Mouse (Mus musculus): Measurements from ENCODE around the gene Zp1. TPM values are rescaled to one million over a fixed set of nuclear protein-coding genes. Genes with fewer than 3 reads are reported as not detected.

Zp1 gene
- polyA plus RNA-seq, 1 experiment from 2014 or later = not detected

- H3K4me2 ChIP-seq (replicated peaks) = peak overlapping the region; percentile 65
- H3K27ac ChIP-seq = peak overlapping the region; percentile 92
- H3K4me3 ChIP-seq (replicated peaks) = peak overlapping the region; percentile 78
- H3K9ac ChIP-seq = peak overlapping the region; percentile 73
- H3K36me3 ChIP-seq = peaks cover 19% of the 10 kb centered on the region
- peaks cover 7% of the 10 kb centered on the region; the same call in 1 of the 2 replicates for H3K4me1 ChIP-seq (replicated peaks)
- no peaks in the 10 kb centered on the region for H3K27me3 ChIP-seq (replicated peaks)
- peak; percentile 2; the same call in 1 of the 2 replicates for ATAC-seq
- WGBS = under 1% methylated on average over 16 of the region's 16 CpGs
- H3K9me3 ChIP-seq = no peaks in the 10 kb centered on the region
Measured at GRCm38 (mm10) chr19:10895708-10896107, 24.7 kb downstream of the Zp1 start.

GRCm38 (mm10) chr19:10895016-10895528 lies 25.4 kb downstream of the Zp1 start, which contains the start of gene Prpf19:
Prpf19 (plus strand) TSS chr19:10895231.
- peak within 1 kb of the TSS; percentile 92 for H3K27ac ChIP-seq
- peak within 1 kb of the TSS; percentile 73 for H3K9ac ChIP-seq
- peak within 1 kb of the TSS; percentile 78 for H3K4me3 ChIP-seq (replicated peaks)
- ATAC-seq = peak; percentile 97
- no peaks in the 10 kb centered on the region for H3K9me3 ChIP-seq
- H3K36me3 ChIP-seq = peaks cover 12% of the 10 kb centered on the region; the same call in 1 of the 2 replicates
- H3K4me1 ChIP-seq (replicated peaks) = peaks cover 7% of the 10 kb centered on the region; the same call in 1 of the 2 replicates
- H3K27me3 ChIP-seq (replicated peaks) = no peaks in the 10 kb centered on the region
- H3K4me2 ChIP-seq (replicated peaks) = peak within 1 kb of the TSS; percentile 65
- WGBS = 0% methylated on average over 43 of the region's 43 CpGs

GRCm38 (mm10) chr19:10892201-10892600 lies 28.2 kb downstream of the Zp1 start:
- H3K9ac ChIP-seq = no peak overlapping the region
- no peak overlapping the region for H3K4me3 ChIP-seq (replicated peaks)
- no peak overlapping the region for H3K4me2 ChIP-seq (replicated peaks)
- no peak overlapping the region for H3K27ac ChIP-seq
- no peak for ATAC-seq
- 81% methylated on average over 3 of the region's 3 CpGs for WGBS
- no peaks in the 10 kb centered on the region for H3K36me3 ChIP-seq
- H3K9me3 ChIP-seq = no peaks in the 10 kb centered on the region
- H3K27me3 ChIP-seq (replicated peaks) = no peaks in the 10 kb centered on the region
- peaks cover 7% of the 10 kb centered on the region; the same call in 1 of the 2 replicates for H3K4me1 ChIP-seq (replicated peaks)

GRCm38 (mm10) chr19:10881426-10882154 lies 38.8 kb downstream of the Zp1 start, which contains the start of gene Tmem109:
Tmem109 (minus strand) TSS chr19:10882001.
- peak; percentile 93 for ATAC-seq
- WGBS = under 1% methylated on average over 49 of the region's 49 CpGs
- Histone ChIP-seq H3K27ac (peak within 1 kb of the TSS; percentile 81), H3K9me3 (no peaks in the 10 kb centered on the region), H3K27me3 (replicated peaks) (no peaks in the 10 kb centered on the region), H3K9ac (peak within 1 kb of the TSS; percentile 67), H3K36me3 (no peaks in the 10 kb centered on the region), H3K4me1 (replicated peaks) (peaks cover 13% of the 10 kb centered on the region), H3K4me2 (replicated peaks) (peak within 1 kb of the TSS; percentile 84), H3K4me3 (replicated peaks) (peak within 1 kb of the TSS; percentile 61)

GRCm38 (mm10) chr19:10880975-10881425 lies 39.4 kb downstream of the Zp1 start:
- Histone ChIP-seq H3K27me3 (replicated peaks) (no peaks in the 10 kb centered on the region), H3K9me3 (no peaks in the 10 kb centered on the region), H3K9ac (peak overlapping the region; percentile 67), H3K4me1 (replicated peaks) (peaks cover 13% of the 10 kb centered on the region), H3K4me3 (replicated peaks) (peak overlapping the region; percentile 61), H3K27ac (peak overlapping the region; percentile 81; the same call in 1 of the 2 replicates), H3K4me2 (replicated peaks) (peak overlapping the region; percentile 84), H3K36me3 (no peaks in the 10 kb centered on the region)
- WGBS = 2% methylated on average over 14 of the region's 14 CpGs
- no peak; the same call in 1 of the 2 replicates for ATAC-seq

DNA sequence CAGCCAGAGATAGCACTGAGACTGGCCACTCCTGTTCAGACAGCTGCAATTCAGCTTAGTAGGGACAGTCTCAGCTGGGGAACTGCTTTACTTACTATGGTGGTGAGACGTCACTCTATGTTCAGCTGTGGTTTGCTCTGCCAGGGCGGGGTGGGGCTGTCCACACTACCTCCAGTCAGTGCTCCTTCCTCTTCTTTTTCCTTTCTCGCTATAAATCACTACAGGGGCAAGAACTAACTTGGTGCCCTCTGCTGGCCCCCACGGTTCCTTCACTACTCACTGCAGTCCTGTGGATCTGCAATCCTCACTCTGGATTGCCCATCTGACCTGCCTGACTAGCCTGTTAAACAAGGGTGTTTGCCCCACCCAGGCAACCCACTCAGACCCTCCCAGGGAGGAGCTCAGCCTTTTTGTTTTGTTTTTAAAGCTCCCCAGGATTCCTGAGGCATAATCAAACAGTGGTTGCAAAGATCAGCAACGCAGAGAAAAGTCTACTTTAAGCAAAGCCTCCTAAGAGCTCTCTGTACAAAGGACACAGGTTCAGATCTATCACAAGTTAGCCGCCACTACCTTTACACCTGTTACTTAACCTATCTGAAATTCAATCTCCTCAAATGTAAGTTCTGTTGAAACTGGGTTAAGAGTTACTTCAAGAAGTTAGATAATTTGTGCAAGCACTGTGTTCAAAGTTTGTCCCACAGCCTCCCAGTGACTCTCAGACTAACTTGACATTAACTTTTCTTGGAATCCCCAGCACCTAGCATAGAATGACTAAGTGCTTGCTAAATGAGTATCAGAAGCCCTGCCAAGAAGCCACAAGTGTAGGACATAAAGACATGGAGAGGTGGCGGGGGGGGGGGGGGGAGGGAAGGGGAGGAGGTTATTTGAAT lies 40.1 kb downstream of the Zp1 start:
- Histone ChIP-seq H3K9me3 (no peaks in the 10 kb centered on the region), H3K4me1 (replicated peaks) (peaks cover 13% of the 10 kb centered on the region), H3K4me3 (replicated peaks) (peak overlapping the region; percentile 61), H3K36me3 (no peaks in the 10 kb centered on the region), H3K4me2 (replicated peaks) (peak overlapping the region; percentile 84), H3K9ac (no peak overlapping the region), H3K27ac (no peak overlapping the region), H3K27me3 (replicated peaks) (no peaks in the 10 kb centered on the region)
- 46% methylated on average over 6 of the region's 7 CpGs for WGBS
- ATAC-seq = peak; percentile 28

DNA sequence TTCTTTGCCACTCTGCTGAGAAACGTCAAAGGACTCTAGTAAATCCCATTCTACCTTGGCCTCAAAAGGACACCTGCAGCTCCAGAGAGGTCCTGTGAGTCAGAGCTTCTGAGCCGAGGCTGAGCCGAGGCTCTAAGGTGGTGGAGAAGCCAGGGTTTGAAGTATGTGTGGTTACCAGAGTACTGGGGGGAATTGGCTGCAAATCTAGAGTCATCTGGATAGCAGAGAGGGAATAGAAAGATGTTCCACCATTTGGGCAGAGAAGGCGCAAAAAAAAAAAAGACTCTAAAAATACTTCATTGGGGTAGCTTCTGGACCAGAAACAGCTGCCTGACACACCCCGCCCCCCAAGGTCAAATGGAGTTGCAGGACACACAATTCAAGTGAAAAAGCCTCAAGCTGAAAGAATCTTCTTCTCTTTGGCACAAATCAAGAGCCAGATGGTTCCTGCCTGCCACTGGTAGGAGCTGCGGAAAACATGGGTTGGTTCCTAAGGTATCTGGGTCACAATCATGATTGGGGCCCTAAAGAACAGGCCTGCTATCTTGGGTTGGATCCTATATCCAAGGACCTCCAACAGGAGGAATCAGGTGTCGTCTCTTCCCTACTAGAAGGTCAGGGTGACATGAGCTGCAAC lies 42.1 kb downstream of the Zp1 start:
- H3K4me3 ChIP-seq (replicated peaks) = no peak overlapping the region
- H3K9ac ChIP-seq = no peak overlapping the region
- ATAC-seq = no peak
- 88% methylated on average over 7 of the region's 7 CpGs for WGBS
- peaks cover 4% of the 10 kb centered on the region; the same call in 1 of the 2 replicates for H3K36me3 ChIP-seq
- peaks cover 13% of the 10 kb centered on the region for H3K4me1 ChIP-seq (replicated peaks)
- H3K4me2 ChIP-seq (replicated peaks) = no peak overlapping the region
- no peaks in the 10 kb centered on the region for H3K27me3 ChIP-seq (replicated peaks)
- no peak overlapping the region for H3K27ac ChIP-seq
- no peaks in the 10 kb centered on the region for H3K9me3 ChIP-seq

- peaks cover 14% of the 10 kb centered on the region for H3K4me1 ChIP-seq (replicated peaks)
- H3K36me3 ChIP-seq = peaks cover 20% of the 10 kb centered on the region; the same call in 1 of the 2 replicates
- ATAC-seq = no peak
- H3K9me3 ChIP-seq = no peaks in the 10 kb centered on the region
- H3K9ac ChIP-seq = no peak overlapping the region
- no peak overlapping the region for H3K27ac ChIP-seq
- no peak overlapping the region for H3K4me2 ChIP-seq (replicated peaks)
- 72% methylated on average over 14 of the region's 14 CpGs for WGBS
- H3K27me3 ChIP-seq (replicated peaks) = no peaks in the 10 kb centered on the region
- H3K4me3 ChIP-seq (replicated peaks) = no peak overlapping the region
Measured at GRCm38 (mm10) chr19:10871328-10871961, 49.0 kb downstream of the Zp1 start.

GRCm38 (mm10) chr19:10870676-10871075 lies 49.8 kb downstream of the Zp1 start:
- Histone ChIP-seq H3K36me3 (peaks cover 20% of the 10 kb centered on the region; the same call in 1 of the 2 replicates), H3K9me3 (no peaks in the 10 kb centered on the region), H3K27ac (no peak overlapping the region), H3K4me3 (replicated peaks) (no peak overlapping the region), H3K4me1 (replicated peaks) (peaks cover 14% of the 10 kb centered on the region), H3K4me2 (replicated peaks) (no peak overlapping the region), H3K27me3 (replicated peaks) (no peaks in the 10 kb centered on the region), H3K9ac (no peak overlapping the region)
- ATAC-seq = no peak
- WGBS = 88% methylated on average over 3 of the region's 3 CpGs

DNA sequence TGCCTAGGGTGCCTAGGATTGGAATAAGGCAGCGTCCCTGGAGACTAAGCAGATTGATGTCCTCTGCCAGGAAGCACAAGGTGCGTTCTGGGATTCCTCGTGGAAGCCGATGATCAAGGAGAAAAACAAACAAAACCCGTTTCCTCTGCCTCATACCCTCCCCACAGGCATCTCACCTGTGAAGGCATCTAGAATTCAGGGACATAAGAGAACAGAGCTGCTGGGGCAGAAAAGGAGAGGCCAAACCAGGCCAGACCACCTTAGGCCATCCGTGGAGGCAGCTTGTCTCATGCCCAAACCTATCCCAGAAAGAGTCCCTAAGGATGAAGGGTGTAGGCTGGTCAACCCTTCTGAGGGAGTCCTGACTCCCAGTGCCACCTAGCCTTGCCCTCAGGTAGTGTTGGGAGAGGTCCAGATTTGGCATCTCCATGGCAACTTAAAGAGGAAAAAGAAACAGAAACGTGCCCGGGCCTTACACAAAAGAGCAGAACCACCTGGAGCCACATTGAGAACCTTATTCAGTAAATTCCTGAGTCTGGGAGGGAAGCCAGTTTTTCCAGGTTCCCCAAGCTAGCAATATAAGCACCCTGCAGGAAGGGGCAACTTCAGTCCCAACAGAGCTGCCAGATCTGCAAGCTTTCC lies 50.4 kb downstream of the Zp1 start, which contains the start of gene Tmem132a:
Gene Tmem132a (minus strand): TSS at position 55 of the 642 bp plus-strand sequence.
- peak; percentile 21 for ATAC-seq
- Histone ChIP-seq H3K36me3 (peaks cover 26% of the 10 kb centered on the region), H3K4me2 (replicated peaks) (peak within 1 kb of the TSS; percentile 85), H3K4me3 (replicated peaks) (peak within 1 kb of the TSS; percentile 77), H3K27me3 (replicated peaks) (no peaks in the 10 kb centered on the region), H3K9me3 (no peaks in the 10 kb centered on the region), H3K4me1 (replicated peaks) (peaks cover 14% of the 10 kb centered on the region), H3K9ac (peak within 1 kb of the TSS; percentile 86), H3K27ac (peak within 1 kb of the TSS; percentile 76; the same call in 1 of the 2 replicates)
- WGBS = 3% methylated on average over 8 of the region's 8 CpGs
